Mouse (Mus musculus) cerebellum, adult 2 months (tissue): Measurements from ENCODE around the gene Itgb5.

ENCODE experiments used
- CTCF ChIP-seq: fragments of 200-500 bp; IDR thresholded peaks from 2 replicates; pipeline ENCODE4 v1.5.1; 2011; ENCODE audit warnings: low read depth, mild to moderate bottlenecking, control low read depth, low read length, moderate library complexity, borderline replicate concordance; ENCODE audit not compliant: insufficient read depth
- POLR2A ChIP-seq: fragments of 200-500 bp; IDR thresholded peaks from 2 replicates; pipeline ENCODE4 v1.6.1; 2011; ENCODE audit warnings: low read length, control low read depth, borderline replicate concordance; ENCODE audit not compliant: insufficient read depth

- no peak for TF ChIP-seq CTCF
- no peak for TF ChIP-seq POLR2A
Measured at GRCm38 (mm10) chr16:33983712-33984111, 154.2 kb downstream of the Itgb5 start.
